Mouse (Mus musculus) gastrocnemius, postnatal 10 days (tissue): ENCODE measurements around the gene Gm30191. TPM values are rescaled to one million over a fixed set of nuclear protein-coding genes. Genes with fewer than 3 reads are reported as not detected.
A peak's percentile ranks its signal among the peaks of the same experiment; 100 is the strongest.
"Not testable (repeated sequence)": the region's sequence is repeated elsewhere in the genome, so short reads cannot be mapped to it uniquely, and the experiment has no call there.

ENCODE experiments used
- DNase-seq: peaks from one replicate; pipeline ENCODE4 v3.0.0; 2021; ENCODE audit warnings: mixed read lengths
- total RNA-seq, 2 experiments: library from RNA; stranded (reverse); gene quantifications; 2 replicates each; pipeline ENCODE4 v1.2.3; 2021

Gene Gm30191
- total RNA-seq, 2 experiments from 2014 or later = not detected

- no peak for DNase-seq
Observed at GRCm38 (mm10) chr4:134252131-134252910, 5.6 kb downstream of the Gm30191 start.

- no peak for DNase-seq
Observed at GRCm38 (mm10) chr4:134252911-134253721, 6.4 kb downstream of the Gm30191 start.

GRCm38 (mm10) chr4:134253722-134254324 lies 7.1 kb downstream of the Gm30191 start, which contains the start of gene Grrp1:
TSS of gene Grrp1 (minus strand) at chr4:134254106.
- no peak for DNase-seq

- DNase-seq = no peak
Observed at GRCm38 (mm10) chr4:134254835-134255234, 8.1 kb downstream of the Gm30191 start.

GRCm38 (mm10) chr4:134255854-134256253 lies 9.1 kb downstream of the Gm30191 start:
- DNase-seq = no peak

GRCm38 (mm10) chr4:134256407-134257197 lies 9.9 kb downstream of the Gm30191 start:
- DNase-seq = no peak

GRCm38 (mm10) chr4:134257198-134258009 lies 10.7 kb downstream of the Gm30191 start:
- no peak for DNase-seq

GRCm38 (mm10) chr4:134258354-134258753 lies 11.6 kb downstream of the Gm30191 start:
- no peak for DNase-seq

GRCm38 (mm10) chr4:134263191-134263590 lies 16.5 kb downstream of the Gm30191 start:
- peak; percentile 76 for DNase-seq

- DNase-seq = no peak
Observed at GRCm38 (mm10) chr4:134265860-134266585, 19.3 kb downstream of the Gm30191 start.

- no peak for DNase-seq
Observed at GRCm38 (mm10) chr4:134268102-134268655, 21.4 kb downstream of the Gm30191 start.

- not testable (repeated sequence) for DNase-seq
Observed at GRCm38 (mm10) chr4:134269622-134270021, 22.9 kb downstream of the Gm30191 start.

- DNase-seq = no peak
Observed at GRCm38 (mm10) chr4:134271979-134272378, 25.2 kb downstream of the Gm30191 start.

GRCm38 (mm10) chr4:134272731-134273416 lies 26.1 kb downstream of the Gm30191 start:
- DNase-seq = no peak

- DNase-seq = no peak
Observed at GRCm38 (mm10) chr4:134273417-134274345, 26.9 kb downstream of the Gm30191 start.

- no peak for DNase-seq
Observed at GRCm38 (mm10) chr4:134284942-134285341, 38.2 kb downstream of the Gm30191 start.

GRCm38 (mm10) chr4:134286226-134287167 lies 39.8 kb downstream of the Gm30191 start:
- peak; percentile 44 for DNase-seq
